Mouse (Mus musculus) adrenal gland, postnatal 10 days (tissue): ENCODE results near the gene Phldb1. TPM values are rescaled to one million over a fixed set of nuclear protein-coding genes. Genes with fewer than 3 reads are reported as not detected.

ENCODE experiments used
- DNase-seq: peaks from one replicate; pipeline ENCODE4 v3.0.0; 2021; ENCODE audit warnings: mixed read lengths
- total RNA-seq, 2 experiments: library from RNA; stranded (reverse); gene quantifications; 2 replicates each; pipeline ENCODE4 v1.2.3; 2021

The Phldb1 gene
- total RNA-seq, 2 experiments from 2014 or later: 54.5 to 63.9 TPM

DNA sequence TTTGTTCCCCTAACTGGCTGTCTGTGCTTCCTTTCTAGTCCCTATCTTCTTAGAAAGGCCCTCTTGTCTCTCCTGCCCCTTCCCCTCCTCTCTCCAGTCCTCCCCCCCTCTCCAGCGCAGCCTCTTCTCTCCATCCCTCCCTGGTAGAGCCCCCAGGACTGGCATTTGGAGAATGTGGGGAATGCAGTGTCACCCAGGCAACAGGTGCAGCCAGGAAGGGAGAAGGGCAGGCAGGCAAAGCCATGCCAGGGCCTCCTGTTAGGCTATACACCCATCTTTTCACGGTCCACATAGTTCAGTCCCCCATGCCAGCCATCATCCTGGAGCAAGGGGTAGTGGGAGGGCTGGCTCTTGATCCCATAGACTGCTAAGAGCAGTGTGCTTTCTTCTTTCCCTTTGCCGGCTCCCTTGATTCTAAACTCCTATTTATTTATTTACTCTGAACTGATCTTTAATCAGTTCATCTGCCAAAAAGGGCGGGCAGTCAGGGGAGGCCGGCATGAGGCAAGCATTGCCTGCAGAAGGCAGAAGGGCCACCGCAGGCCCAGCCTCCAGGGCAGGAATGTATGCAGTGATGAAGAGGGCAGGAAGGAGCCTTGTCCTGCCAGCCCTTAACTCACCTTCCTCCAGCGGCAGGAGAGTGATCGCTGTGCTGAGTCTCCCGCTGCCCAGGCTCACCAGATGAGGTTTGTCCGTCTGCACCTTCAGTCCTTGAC lies 8.4 kb downstream of the Phldb1 start:
- no peak for DNase-seq

DNA sequence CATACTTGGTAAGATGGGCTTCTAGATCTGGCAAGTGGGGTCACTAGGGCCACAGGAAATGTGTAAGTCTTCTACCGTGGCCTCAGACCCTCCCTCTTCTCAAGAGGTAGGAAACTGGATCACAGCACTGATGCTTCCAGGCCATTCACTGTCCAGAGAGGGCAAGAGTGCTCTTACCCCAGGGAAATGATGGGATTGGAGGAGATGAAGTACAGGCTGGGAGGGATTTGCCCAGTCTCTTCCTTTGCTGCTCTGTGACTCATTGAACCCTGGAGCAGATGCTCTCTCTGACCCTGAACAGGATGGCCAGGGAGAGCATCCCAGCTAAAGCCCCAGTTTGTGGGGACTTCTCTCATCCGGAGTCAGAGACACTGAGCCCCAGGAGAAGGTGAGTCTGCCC lies 10.3 kb downstream of the Phldb1 start:
- DNase-seq: no peak

DNA sequence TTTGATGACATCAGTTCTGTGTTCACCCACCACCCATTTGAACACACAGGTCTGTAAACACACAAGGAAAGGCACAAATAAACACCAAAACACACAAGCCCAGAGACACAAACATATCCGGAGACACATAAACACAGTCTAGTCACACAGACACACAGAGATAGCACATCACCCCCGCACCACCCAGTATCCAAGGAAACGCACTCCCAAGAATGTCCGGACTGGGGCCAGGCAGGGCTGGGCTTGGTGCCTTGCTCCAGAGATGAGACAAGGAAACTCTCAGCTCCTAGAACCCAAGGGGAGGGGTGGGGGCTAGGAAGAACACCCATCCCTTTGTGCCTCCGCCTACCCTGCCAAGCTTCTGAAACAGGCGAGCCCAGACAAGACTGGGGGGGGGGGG lies 10.8 kb downstream of the Phldb1 start:
- peak; percentile 57 for DNase-seq

DNA sequence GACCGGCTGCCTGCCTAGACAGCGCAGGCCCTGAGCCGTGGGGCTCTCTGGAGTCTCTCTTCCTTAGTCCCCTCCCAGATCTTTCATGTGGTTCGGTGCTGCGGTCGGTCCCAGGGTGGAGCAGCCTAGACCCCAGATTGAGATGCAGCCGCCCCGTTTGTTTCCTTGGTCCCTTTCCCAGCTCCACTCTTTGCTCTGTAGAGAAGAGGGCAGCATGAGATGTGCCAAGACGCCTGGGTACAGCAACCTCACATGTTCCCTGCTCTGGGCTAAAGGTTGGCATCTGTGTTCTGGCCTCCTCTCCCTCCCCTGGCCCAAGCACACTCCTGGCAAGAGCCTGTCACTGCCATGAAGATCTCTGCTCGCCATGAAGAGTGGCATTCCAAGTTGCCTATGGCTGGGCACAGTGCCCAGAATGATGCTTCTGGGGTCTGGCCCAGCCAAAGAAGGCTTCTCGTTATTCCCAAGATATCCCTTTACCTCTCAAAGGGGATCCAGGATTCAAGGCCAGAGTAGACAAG lies 11.4 kb downstream of the Phldb1 start:
- DNase-seq: peak; percentile 51

GRCm38 (mm10) chr9:44723008-44723407 lies 12.0 kb downstream of the Phldb1 start:
- peak; percentile 34 for DNase-seq

- no peak for DNase-seq
These were observed 12.4 kb downstream of the Phldb1 start for GRCm38 (mm10) chr9:44722575-44722974.

GRCm38 (mm10) chr9:44721877-44722186 lies 13.2 kb downstream of the Phldb1 start:
- DNase-seq: no peak

- DNase-seq: peak; percentile 93
These were observed 13.7 kb downstream of the Phldb1 start for GRCm38 (mm10) chr9:44721154-44721876.

DNA sequence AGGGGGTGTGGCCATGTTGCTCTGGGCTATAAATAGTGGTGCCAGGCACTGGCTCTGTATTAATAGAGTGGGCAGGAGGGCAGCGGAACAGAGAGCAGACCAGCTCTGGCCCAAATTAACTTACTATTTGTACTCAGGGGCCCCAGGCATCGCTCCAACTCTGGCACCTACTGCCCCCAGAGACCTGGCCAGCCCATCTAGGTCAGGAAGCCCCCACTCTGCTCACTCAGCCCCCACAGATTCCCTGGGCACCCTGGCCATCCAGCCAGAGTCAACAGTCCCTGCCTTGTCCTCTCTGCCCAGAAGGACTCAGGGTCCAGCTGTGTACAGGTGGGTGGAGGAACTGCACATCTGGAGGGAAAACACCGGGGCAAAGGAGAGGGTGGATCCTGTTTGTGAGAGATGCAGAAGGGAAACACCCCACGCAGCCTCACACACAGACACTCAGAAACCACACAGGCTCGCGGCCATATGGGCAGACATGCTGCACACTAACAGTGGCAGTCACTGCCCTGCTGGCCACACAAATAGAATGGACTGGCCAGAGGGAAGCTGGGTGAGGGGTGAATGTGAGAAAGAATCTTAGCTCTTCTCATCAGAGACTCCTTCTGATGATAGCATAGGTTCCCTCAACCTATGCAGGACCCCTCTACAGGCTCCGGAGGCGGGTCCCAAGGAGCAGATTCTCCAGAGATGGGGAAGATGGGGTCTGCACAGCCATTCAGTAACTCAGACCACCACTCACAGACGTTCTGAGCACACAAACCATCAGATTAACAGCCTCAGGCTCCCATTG lies 14.4 kb downstream of the Phldb1 start:
- peak; percentile 29 for DNase-seq

DNA sequence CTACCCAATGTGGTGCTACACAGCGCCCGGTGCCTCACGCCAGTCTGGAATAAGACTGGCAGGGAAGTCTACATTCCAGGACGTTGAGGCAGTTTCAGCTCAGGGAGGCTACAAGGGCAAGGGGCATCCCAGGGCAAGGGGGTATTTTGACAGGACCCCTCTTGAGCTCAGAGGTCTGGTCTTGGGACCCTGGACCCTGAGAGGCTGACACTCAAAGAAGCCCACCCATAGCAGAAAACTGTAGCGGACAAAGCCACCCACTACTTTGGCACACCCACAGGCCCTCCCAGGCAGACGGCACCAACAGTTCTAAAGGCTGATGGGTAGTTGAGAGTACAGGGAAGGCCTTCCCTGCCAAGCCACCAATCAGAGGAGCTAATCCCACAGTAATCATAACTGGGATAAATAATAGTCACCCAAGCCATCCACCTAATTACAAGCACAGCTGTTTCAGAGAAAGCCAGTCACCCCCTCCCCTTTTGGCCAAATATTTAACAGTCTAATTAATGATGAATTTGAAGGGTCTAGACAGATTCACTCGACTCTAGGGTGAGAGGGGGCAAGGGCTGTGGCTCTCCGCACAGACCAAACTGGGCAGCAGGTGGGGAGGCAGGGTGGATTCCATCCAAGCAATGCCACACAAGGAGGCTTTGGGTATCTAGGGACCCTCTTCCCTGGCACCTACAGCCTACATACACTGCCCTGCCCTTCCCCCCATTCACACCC lies 15.2 kb downstream of the Phldb1 start:
- DNase-seq: no peak

- DNase-seq: no peak
These were observed 15.9 kb downstream of the Phldb1 start for GRCm38 (mm10) chr9:44718937-44719631.

DNA sequence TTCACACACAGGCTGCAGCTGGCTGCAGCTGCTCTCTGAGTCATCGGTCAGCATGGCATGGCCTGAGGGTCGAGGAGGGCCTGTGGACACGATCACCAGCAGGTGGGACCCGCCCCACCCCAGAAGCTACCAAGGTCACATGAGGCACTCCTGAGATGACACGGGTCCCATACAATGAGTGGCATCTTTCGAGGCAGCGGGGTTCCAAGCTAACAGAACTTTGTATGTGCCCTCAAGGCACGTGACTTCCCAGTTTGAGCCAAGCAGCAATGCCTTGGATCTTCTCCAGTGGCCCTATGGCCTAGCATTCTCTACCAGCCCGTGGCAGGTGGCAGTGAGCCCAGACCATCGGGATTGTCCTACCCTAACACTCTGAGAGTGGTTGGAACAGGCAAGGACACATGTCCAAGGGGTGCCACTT lies 17.2 kb downstream of the Phldb1 start:
- peak; percentile 72 for DNase-seq

- no peak for DNase-seq
These were observed 17.8 kb downstream of the Phldb1 start for GRCm38 (mm10) chr9:44716997-44717821.

DNA sequence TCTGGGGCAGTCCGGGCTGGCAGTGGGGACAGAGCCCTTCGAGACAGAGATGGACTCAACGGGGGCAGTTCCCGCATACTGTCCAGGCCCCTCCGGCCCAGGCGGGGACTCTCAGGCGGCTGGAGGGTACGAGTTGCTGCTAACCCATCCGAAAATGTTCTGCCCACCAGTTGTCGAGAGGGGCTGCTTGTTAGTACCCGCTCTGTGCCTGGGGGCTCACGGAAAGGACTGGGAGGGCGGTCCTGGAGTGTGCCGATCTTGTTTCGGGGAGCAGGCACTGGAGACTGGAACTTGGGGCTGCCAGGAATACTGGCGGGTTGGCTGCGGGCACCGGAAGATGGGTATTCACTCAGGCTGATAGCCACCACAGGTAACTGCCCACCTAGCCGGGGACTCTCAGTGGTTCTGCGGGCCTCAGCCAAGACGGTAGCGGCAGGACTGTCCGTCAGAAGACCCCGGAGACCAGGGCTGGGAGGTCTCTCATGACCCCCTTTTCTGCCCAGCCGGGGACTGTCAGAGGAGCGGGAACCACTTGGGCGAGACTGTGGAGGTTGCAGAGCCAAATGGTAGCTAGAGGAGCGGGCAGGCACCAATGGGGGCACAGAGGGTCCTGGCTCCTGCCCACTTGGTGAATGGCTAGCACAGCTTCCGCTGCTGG lies 19.2 kb downstream of the Phldb1 start:
- DNase-seq: no peak

DNA sequence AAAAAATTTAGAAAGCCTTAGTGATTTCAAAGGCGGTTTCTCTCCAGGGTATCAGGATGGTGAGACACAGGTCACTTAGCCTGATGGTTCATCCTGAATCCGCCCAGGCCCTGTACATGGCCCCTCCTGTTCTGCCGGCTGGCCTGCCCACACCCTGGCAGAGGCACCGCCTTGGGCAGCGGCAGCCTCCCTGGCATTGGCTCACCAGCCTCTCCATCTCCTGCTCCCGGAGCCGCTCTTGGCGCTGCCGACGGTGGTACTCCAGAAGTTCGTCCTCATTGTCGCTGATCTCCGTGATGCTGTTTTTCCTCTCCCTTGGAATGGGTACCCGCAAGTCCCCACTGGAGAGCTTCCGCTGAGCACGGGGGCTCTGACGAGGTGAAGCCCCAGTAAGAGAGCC lies 19.9 kb downstream of the Phldb1 start:
- no peak for DNase-seq

GRCm38 (mm10) chr9:44713574-44713973 lies 21.4 kb downstream of the Phldb1 start:
- DNase-seq: no peak

- DNase-seq: no peak
These were observed 21.9 kb downstream of the Phldb1 start for GRCm38 (mm10) chr9:44713080-44713479.

- peak; percentile 35 for DNase-seq
These were observed 23.4 kb downstream of the Phldb1 start for GRCm38 (mm10) chr9:44711602-44712001.

DNA sequence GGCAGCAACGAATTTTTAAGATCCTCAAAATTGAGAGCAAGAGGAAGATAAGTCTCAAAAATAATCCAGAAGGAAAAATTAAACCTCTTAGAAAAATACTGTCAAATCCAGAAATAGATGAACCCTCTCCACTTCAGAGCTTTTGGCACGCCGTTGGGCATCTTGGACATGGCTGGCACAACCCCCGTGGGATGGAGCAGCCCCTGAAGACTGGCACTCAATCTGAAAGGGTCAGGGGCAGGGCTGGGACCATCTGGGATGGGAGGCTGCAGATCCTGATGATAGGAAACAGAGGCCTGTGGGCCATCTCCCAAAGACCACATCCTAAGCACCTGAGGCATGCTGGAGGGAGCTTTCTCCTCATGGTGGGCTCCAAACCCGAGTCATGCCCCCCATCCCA lies 24.8 kb downstream of the Phldb1 start:
- DNase-seq: no peak

GRCm38 (mm10) chr9:44709600-44709999 lies 25.4 kb downstream of the Phldb1 start:
- DNase-seq: peak; percentile 54
